Mouse (Mus musculus) spleen, adult 12 weeks (tissue): Measurements from ENCODE around the gene Gpr139.

Source experiments
- DNase-seq: peaks from one replicate; pipeline ENCODE4 v3.0.0; 2022; ENCODE audit warnings: low spot score

The Gpr139 gene

DNA sequence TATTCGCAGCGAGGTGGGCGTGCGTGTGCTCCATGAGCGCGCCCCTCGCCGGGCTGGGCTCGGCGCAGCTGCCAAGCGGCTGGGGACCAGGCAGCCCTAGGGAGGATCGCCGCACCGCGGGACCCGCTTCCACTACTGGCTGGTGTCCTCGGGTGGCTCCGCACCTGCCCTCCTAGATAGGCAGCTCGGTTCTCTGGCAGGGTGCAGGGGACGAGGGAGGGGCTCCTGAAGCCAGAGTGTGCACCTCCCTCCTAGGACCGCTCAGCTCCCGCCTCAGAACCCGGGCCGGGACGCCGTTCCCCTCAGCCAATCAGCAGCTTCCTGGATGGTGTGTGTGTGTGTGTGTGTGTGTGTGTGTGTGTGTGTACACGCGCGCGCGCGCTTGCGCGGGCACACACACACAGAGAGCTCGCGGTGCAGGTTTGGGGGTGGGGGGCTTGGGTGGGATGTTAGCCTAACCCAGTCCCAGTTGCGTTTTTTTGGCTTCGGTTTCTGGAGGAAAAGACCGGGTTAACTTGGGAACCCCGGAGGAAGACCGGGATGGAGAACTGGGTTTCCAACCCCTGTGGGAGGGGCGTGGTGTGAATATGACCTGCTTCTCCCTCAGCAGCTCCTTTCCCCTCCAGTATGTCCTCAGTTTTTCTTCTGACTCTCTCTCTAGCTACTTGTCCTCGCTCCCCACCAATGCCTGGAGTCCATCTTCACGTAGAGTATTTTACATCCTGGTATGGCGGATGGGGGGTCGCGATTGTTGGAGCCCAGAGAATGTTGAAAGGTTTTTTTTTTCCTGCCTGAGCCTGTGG, at the start of gene Gpr139:
Gene Gpr139 (minus strand): TSS at position 263 of the 803 bp plus-strand sequence.
- no peak for DNase-seq

DNA sequence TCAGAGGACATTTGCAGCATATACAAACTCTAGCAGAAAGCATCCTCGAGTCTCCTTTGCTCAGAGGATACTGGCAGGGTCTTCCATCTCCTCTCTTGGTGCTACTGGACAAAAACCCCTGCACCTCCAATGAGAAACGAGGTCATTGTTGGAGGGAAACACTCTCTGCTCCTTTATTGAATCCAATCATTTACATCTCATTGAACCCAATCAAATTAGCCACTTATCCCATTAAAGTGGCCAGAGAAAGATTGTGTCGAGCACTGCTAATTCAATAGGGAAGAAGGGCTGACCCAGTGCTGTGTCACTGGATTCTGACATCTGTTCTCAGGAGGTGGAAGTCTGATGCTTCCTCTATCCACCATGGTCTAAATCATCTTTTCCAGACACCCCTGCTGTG, 46.6 kb upstream of the Gpr139 start:
- no peak for DNase-seq

DNA sequence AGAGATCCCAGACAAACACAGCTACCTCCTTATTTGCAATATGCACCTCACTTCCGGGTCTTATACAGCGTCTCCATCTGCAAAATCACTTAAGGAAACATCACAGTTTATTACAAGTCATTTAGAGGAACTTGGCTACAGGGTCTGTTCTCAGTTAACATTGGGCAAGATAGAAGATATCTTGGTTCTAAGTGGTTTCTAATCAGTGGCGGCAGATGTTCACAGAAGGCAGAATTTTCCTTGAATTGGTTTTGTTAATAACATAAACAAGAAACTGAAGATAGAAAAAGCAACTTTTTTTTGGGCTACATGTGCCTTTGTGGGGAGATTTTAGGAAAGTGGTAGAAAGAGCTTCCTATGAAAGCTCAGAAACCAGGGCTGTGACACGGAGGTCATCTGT, 38.3 kb upstream of the Gpr139 start:
- DNase-seq = no peak

DNA sequence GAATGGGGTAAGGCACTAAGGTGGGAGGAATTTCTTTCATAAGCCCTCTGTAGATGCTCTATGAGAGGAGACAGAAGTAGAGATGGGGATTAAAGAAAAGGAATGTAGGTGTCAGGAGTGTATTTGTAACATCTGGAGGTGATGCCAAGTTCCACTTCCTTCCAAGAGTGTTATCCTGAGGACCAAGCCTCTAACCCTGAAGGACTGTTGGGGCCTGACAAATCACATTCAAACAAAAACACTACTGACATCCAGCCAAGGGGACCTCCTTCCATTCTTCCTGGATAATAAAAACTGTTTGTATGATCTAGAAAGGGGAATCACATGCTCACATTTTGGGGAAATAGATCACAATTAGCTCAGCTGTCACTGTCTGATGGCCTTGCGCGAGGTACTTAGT, 34.7 kb upstream of the Gpr139 start:
- DNase-seq = no peak

DNA sequence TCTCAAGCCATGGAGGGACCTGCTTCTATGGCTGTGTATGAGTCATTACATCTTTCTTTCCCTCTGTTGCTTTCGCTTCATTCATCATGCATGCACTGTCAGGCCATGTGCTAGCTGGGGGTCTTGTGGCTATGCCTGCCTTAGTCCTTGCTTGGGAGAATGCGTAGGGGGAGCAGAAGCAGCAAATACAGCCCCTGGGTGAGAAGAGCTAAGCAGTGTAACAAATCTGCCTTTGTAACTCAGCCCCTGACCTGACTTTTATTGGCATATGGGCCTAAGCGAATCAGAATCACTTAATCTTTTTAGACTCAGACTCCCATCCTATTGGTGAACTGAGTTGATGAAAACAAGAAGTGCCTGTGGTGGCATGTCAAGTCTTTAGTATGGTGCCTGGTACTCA, 22.8 kb upstream of the Gpr139 start:
- no peak for DNase-seq

DNA sequence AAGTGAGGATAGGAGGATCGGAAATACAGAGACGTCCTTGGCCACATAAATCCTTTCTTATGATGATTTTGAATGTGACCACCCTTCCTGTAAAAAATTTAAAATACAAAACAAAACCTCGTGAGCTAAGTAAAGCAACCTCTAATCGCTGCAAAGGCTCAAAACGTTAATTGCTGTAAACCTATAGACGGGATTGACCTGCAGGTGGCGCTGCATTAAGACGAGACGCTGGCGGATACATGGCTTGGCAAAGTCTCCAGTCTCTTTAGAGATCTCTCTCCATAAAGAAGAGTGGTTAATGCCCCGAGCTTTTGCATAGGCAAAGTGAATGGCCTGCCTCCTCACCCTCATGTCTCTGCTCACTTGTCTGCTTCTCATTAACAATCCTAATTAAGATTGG, 2.0 kb upstream of the Gpr139 start:
- no peak for DNase-seq

DNA sequence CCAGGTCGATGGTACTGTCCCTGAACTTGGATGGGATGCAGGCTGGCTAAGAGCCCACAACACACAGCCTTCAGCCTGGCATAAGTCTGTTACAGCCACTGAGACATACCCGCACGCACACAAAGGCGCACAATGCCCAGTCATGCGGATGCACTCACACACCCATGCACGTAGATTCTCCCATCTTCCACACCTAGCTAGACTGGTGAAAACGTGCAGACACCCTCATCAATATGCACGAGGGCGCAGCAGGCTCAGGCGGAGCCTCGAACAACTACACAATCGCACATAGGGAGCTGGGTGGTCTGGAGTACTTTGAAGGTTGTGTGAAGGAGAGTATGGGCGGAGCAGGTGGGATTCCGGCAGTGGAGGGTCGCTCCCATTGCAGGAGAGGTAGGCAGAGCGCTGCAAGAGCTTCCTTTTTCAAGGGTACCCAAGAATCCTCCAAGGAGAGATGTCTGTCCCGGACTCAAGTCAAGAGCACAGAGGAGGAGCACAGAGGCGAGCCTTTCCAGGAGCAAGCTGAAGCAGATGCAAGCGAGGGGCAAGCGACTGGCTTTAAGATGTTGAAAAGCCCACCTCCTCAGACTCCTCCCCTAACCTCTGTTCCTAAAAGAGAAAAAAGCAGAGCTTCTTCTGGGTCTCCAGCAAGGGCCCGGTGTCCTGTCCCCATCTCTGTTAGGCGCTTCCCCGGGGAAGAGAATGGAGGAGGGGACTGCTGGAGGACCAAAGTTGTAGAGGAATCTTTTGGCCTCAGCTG, 958 bp upstream of the Gpr139 start:
- no peak for DNase-seq

DNA sequence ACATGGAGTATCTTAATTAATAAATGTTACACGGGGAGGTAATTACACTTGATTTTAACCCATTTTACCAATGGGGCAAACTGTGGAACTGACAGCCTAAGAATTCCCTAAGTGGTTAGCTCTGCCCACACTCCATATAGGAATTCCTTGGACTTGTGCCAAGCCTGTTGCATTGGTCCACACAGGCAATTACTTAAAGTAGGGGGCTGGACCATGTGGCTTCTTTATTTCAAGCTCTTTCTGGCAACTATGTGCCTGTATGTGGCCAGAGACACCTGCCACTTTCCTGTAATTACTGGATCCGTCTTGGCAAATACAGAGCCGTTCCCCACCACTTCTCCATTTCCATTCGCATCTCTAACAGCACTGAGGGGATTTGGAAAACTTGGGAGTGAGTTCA, 3.4 kb downstream of the Gpr139 start:
- DNase-seq = no peak

DNA sequence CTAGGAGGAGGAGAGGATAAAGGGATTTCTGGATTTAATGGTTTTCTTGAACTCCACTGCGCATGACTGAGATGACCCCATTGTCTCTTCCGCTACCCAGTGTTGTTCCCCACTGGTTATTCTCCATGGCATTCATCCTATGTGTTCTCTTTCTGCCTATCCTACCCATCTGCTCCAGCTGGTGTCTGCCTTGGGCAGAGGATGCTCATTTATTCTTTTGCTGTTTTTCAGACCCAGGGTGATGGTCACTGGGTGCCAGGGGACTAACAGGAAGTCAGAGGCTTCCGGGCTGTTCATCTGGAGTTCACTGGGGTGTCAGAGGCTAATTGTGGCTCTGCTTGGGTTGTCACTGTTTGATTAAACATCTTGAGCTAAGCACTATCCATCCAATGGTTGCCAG, 24.4 kb downstream of the Gpr139 start:
- DNase-seq = no peak

DNA sequence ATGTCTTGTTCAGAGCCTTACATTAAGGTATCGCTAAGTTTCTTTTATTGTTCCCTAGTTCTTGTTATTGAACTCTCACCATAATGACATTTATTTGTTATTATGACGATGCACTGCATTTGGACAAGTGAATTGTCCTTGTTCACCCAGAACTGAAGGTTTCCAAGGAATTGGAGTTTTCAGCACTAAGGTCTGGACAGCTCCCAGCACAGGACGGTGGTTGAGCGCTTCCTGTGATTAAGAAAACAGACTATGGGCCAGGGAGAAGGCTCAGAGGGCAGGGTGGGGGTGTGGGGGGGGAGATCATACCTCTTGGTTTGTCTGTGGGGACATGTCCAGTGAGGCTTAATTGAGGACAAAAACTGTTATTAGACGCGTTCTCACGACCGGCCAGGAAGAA, 72.6 kb downstream of the Gpr139 start:
- DNase-seq = no peak

DNA sequence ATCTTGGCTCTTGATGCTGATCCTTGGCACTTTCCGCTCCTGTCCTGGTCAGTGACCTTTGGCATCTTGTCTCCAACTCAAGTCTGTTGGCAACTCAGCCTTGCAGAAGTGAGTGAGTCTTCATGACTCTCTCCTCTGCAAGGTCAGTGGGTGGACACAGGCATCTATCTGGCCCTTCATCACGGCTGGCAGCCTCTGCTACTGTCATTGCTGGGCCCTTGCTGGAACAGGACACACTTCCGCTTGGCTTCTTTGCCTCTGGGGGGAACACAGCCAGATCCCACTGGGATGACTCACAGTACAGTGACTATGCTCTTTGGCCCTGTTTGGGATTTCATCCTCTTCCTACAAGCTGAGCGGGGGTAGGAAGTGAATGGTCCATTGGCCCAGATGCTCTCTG, 78.5 kb downstream of the Gpr139 start:
- DNase-seq = no peak

DNA sequence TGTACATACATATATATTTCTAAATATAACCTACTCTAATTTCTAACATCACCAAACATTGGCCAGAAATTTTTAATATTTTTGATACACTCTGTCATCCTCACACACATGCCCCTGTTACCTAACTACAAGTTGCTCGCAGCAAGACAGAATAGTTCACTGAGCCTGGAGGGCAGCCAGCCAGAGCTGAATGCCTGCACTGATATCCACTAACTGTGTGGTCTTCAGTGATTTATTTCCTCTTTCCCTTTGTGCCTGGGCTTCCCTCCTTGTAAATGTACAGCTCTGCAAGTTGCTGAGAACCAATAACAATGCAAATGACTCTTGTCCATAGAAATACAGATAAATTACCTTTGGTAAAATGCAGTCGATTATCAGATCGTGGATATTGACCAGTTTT, 87.8 kb downstream of the Gpr139 start:
- no peak for DNase-seq
